Mouse (Mus musculus): ENCODE data around the gene Id1. TPM values are rescaled to one million over a fixed set of nuclear protein-coding genes. Genes with fewer than 3 reads are reported as not detected.

The Id1 gene
- total RNA-seq, 2 experiments from 2014 or later = 50.9 to 53.7 TPM

- no peak for DNase-seq
- intact Hi-C loops (cut with DNase I) = loop anchor here (2.0 to 10.0 kb wide), 3 partner anchors 16 to 126 kb away; no protein-coding TSS in a partner anchor
These were observed 4.4 kb downstream of the Id1 start for GRCm38 (mm10) chr2:152740490-152740889.

GRCm38 (mm10) chr2:152741153-152742041 is 5.3 kb downstream of the Id1 start:
- peak; percentile 65 to 72 for DNase-seq
- intact Hi-C loops (cut with DNase I) = loop anchor here (1.0 to 10.0 kb wide), 6 partner anchors 17 to 127 kb away; no protein-coding TSS in a partner anchor

DNA sequence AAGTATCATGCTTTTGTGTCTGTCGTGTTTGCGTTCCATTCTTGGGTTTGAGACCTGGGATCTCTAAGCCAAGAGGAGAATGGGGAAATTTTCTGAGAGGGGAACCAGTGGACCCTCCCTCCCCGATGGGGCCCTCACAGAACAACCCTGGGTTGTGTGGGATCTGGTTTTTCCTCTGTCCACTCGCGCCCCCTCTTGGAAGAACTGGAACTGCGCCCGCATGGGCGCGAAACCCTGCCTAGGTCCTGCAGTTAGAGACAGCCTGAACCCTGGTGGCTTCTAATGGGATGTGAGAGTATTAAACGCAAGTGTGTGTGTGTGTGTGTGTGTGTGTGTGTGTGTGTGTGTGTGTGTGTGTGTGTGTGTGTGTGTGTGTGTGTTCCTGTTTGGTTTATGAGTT is 6.4 kb downstream of the Id1 start:
- peak; percentile 73 to 80 for DNase-seq
- intact Hi-C loops (cut with DNase I) = loop anchor here (1.0 to 10.0 kb wide), 4 partner anchors 24 to 128 kb away; no protein-coding TSS in a partner anchor

DNA sequence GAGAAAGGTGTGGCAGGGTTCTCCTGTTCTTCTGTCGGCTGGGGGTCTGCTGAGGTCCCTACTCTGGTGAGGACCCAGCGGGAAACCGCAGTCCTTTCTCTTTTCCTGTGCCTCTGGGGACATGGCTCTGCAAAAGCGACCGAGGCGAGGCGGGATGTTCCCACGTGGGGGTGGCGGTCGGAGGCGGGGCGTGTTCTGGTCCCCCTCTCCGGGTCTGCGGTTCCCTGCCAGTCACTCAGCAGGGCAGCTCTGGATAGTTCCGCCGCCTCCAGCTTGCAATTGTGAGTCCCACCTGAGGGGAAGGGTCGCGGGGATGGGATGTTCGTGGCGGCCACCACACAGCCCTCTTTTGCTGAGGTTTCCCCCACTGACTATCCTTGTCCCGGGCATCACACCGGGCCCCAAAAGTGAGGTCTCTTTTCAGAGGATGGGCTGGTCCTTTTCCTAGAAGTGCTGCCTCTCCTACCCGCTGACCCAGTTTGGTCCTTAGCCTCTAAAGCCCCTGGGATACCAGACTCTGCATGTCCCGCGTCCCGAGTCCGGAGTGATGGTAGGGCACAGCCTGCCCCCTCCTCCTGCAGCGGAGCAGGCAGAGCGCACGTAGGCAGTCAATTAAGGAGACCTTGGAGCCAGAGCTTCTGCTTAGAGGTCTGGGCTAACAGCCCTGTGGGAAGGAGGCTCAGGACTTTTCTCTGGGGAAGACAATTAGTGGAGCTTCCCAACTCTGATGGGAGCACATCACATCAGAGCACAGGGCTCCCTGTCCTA is 18.1 kb downstream of the Id1 start, which contains the start of gene Cox4i2:
Cox4i2 (plus strand) TSS at position 230 of the 768 bp plus-strand sequence.
- DNase-seq = peak in 1 of 2 experiments; percentile 32
- intact Hi-C loops (cut with DNase I) = no loop called here

DNA sequence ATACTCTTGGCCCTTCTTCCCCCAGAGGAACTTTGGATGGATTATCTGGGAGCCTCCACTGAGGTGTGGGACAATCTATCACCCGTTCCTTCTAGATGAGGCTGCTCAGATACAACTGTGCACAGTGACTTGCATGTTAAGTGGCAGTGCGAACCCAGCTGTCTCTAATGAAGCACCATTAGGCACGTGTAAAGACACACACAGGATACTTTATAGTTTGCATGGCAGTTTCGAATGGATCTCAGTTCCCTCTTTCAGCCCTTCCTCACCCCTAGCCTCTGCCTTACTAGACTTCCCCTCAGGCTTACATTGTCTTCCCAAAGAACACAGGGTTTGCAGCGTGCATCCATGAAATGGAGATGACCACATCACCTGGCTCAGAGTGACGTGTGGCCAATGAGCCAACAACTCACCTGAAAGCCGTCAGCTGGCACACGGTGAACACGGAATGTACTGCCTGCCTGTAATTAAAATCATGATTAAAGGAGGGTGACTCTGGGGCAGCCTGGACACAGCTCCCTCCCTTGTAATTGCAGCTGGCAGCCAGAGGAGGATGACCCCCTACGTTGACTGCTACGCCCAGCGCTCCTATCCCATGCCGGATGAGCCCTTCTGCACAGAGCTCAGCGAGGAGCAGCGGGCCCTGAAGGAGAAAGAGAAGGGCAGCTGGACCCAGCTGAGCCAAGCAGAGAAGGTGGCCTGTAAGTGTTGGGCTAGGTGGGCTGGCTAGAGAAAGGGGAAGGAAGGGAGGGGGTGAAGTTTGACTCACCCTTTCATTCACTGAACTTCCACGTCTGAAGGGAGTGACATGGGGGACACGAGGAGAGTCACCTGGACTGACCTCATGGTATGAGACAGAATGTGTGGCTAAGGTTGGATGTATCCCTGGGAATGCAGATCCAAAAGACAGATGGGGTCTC is 20.7 kb downstream of the Id1 start:
- DNase-seq = no peak
- intact Hi-C loops (cut with DNase I) = no loop called here

DNA sequence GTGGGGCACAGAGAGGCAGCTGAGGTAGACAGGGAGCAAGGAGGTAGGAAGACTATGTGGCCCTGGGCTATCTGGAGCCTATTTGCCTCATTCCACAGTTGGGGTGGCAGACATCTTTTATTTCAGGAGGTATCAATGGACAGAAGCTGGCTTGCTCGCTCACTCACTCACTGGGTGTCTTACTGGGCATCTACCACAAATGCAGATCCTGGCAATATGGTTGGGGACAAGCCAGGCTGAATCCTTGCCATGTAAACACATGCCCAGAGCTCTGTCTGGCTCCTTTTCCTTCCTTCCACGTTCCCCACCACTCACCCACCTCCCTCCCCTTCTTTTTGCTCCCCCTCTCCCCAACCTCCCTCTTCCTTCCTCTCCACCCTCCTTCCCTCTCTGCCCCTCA is 21.4 kb downstream of the Id1 start:
- intact Hi-C loops (cut with DNase I) = no loop called here
- no peak for DNase-seq

- DNase-seq = no peak
These were observed 22.3 kb downstream of the Id1 start for GRCm38 (mm10) chr2:152758351-152758750.

DNA sequence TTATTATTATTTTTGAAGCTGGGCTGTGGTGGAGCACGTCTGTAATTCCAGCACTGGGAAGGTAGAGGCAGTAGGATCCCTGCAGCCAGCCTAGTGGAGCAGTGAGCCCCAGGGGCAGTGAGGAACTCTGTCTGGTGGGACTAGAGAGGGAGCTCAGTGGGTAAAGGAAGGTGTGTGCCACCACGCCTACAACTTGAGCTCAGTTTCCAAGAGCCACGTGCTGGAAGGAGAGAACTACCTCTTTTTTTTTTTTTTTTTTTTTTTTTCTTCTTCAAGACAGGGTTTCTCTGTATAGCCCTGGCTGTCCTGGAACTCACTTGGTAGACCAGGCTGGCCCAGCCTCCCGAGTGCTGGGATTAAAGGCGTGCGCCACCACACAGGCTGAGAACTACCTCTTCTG is 27.3 kb downstream of the Id1 start:
- DNase-seq = no peak
- intact Hi-C loops (cut with DNase I) = no loop called here

More at GRCm38 (mm10) chr2:152758351-152758750, 22.3 kb downstream of the Id1 start:
- intact Hi-C loops (cut with DNase I) = no loop called here

DNA sequence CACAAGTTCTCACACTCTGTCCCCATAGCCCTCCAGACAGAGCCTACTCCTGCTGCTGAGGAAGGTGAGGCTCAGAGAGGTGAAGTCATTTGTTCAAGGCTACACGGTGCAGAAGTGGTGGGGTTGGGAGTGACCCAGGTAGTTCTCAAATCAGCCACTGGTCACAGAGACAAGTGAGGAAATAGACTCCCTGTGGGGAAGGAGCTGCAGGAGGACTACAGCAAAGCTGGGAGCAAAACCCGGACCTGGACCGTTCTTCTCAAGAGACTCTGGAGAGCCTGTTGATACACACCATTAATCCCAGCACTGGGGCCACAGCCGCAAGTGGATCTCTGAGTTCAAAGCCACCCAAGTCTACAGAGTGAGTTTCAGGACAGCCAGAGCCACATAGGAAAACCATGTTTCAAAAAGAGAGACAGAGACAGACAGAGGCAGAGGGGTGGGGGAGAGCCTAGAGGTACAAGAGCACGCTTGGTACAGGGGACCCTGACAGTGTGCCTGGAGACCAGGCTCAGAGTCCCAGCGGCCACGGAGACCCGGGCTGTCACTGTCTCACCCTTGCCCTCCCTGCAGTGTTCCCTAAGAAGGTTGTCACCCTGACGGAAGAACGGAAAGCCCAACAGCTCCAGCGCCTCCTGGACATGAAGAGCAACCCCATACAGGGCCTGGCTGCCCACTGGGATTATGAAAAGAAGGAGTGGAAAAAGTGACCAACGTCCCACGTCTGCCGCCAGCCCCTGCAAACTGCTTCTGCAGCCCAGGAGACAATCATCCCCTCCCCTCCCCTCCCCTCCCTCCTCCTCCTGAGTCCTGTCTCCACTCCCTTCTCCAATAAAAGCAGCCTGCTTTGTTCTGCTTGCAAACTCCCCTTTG is 28.4 kb downstream of the Id1 start:
- DNase-seq = no peak
- intact Hi-C loops (cut with DNase I) = no loop called here

GRCm38 (mm10) chr2:152765045-152765674 is 29.1 kb downstream of the Id1 start:
- DNase-seq = no peak
- intact Hi-C loops (cut with DNase I) = no loop called here

DNA sequence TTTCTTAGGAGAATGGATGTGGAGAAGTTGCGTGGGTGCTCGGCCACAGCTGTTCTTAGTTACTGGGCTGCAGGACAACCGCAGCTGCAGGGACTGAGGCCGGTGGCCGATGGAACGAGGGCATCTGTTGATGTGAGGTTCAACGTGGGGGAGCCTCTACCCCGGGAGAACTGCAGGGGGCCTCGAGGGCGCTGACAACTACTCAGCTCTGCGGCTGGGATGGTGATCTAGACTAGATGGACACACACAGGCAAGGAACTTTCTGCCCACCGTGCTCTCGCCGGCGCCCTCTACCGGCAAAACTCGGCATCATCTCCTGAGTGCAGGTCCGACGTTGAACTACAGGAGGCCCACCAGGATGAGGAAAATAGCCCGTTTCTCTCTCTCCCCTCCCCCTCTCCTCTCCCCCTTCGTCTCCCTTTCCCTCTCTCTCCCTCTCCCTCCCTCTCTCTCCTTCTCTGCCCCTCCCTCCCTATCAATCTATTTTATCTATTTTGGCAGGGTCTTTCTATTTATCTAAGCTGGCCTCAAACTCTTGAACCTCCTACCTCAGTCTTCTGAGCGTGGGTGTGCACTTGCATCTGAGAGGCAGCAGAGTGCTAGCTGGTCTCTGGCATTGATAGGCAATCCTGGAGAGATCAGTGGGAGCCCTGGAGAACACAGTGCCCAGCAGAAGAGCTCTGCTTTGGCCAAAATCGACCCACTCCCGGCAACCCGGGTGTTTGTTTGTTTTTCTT is 30.5 kb downstream of the Id1 start:
- peak; percentile 96 to 99 for DNase-seq
- intact Hi-C loops (cut with DNase I) = loop anchor here (1.0 to 2.0 kb wide), 4 partner anchors 16 to 70 kb away; partner anchors contain the start of gene Bcl2l1

GRCm38 (mm10) chr2:152767618-152768271 is 31.7 kb downstream of the Id1 start:
- peak in 1 of 2 experiments; percentile 62 for DNase-seq
- intact Hi-C loops (cut with DNase I) = loop anchor here (2.0 kb wide), 2 partner anchors 15 to 25 kb away; no protein-coding TSS in a partner anchor

- intact Hi-C loops (cut with DNase I) = no loop called here
- no peak for DNase-seq
These were observed 33.6 kb downstream of the Id1 start for GRCm38 (mm10) chr2:152769677-152770076.

DNA sequence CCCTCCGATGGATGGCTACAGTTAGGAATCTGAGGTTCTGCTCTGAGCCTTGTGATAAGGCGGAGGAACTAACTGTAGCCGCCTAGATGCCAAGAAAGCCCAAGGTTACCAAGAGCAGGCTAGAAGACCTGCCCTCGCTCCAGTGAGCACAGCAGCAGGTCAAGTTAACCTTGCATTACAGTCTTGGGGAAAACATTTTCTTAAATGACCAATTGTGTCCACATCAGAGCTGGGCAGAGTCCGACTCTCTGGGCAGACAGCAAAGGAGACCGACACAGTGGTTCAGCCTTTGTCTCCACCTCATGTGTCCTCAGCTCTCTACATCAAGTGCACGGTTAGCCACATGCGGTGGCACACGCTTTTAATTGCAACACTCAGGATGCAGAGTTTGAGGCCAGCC is 35.5 kb downstream of the Id1 start:
- no peak for DNase-seq
- intact Hi-C loops (cut with DNase I) = no loop called here

GRCm38 (mm10) chr2:152772231-152772630 is 36.2 kb downstream of the Id1 start:
- DNase-seq = no peak
- intact Hi-C loops (cut with DNase I) = no loop called here

- DNase-seq = no peak
- intact Hi-C loops (cut with DNase I) = no loop called here
These were observed 39.3 kb downstream of the Id1 start for GRCm38 (mm10) chr2:152775357-152775756.

- no peak for DNase-seq
- intact Hi-C loops (cut with DNase I) = no loop called here
These were observed 40.0 kb downstream of the Id1 start for GRCm38 (mm10) chr2:152776019-152776418.

All from heart, postnatal 36 days (tissue).